Mouse (Mus musculus): ENCODE results near the gene Rabep1. TPM values are rescaled to one million over a fixed set of nuclear protein-coding genes. Genes with fewer than 3 reads are reported as not detected.

Rabep1 gene
- polyA plus RNA-seq, 1 experiment from 2014 or later, result 77.0 TPM

- DNase-seq (peak; percentile 36), ATAC-seq (ENCODE audit: low FRiP score, low TSS enrichment) (no peak)
- Histone ChIP-seq H3K27ac (replicated peaks; ENCODE audit: low read depth, low read length) (no peak overlapping the region), H3K4me3 (replicated peaks; ENCODE audit: low read depth, low read length) (no peak overlapping the region), H3K4me2 (ENCODE audit: low read length) (no peak overlapping the region), H3K9ac (replicated peaks; ENCODE audit: low read length) (no peak overlapping the region), H3K27me3 (ENCODE audit: control insufficient read depth, insufficient read depth, low read length) (no peaks in the 10 kb centered on the region), H3K9me3 (ENCODE audit: control insufficient read depth, low read length) (no peaks in the 10 kb centered on the region), H3K4me1 (ENCODE audit: control insufficient read depth, insufficient read depth, low read length) (no peaks in the 10 kb centered on the region), H3K36me3 (ENCODE audit: control insufficient read depth, insufficient read depth, low read length) (no peaks in the 10 kb centered on the region)
- 62% methylated on average over 17 of the region's 17 CpGs for WGBS
Measured at GRCm38 (mm10) chr11:70821728-70822591, 22.6 kb upstream of the Rabep1 start.

GRCm38 (mm10) chr11:70826207-70826606 lies 18.4 kb upstream of the Rabep1 start:
- Histone ChIP-seq H3K4me1 (ENCODE audit: control insufficient read depth, insufficient read depth, low read length) (no peaks in the 10 kb centered on the region), H3K4me3 (replicated peaks; ENCODE audit: low read depth, low read length) (no peak overlapping the region), H3K36me3 (ENCODE audit: control insufficient read depth, insufficient read depth, low read length) (no peaks in the 10 kb centered on the region), H3K27ac (replicated peaks; ENCODE audit: low read depth, low read length) (no peak overlapping the region), H3K27me3 (ENCODE audit: control insufficient read depth, insufficient read depth, low read length) (no peaks in the 10 kb centered on the region), H3K9me3 (ENCODE audit: control insufficient read depth, low read length) (no peaks in the 10 kb centered on the region), H3K4me2 (ENCODE audit: low read length) (no peak overlapping the region), H3K9ac (replicated peaks; ENCODE audit: low read length) (no peak overlapping the region)
- ATAC-seq (ENCODE audit: low FRiP score, low TSS enrichment), result no peak
- no peak for DNase-seq
- 79% methylated on average over 2 of the region's 2 CpGs for WGBS

- 90% methylated on average over 11 of the region's 11 CpGs for WGBS
- H3K27me3 ChIP-seq (ENCODE audit: control insufficient read depth, insufficient read depth, low read length), result no peaks in the 10 kb centered on the region
- no peaks in the 10 kb centered on the region for H3K36me3 ChIP-seq (ENCODE audit: control insufficient read depth, insufficient read depth, low read length)
- DNase-seq (no peak), ATAC-seq (ENCODE audit: low FRiP score, low TSS enrichment) (no peak)
- no peaks in the 10 kb centered on the region for H3K9me3 ChIP-seq (ENCODE audit: control insufficient read depth, low read length)
- H3K4me1 ChIP-seq (ENCODE audit: control insufficient read depth, insufficient read depth, low read length), result no peaks in the 10 kb centered on the region
- H3K4me3 ChIP-seq (replicated peaks; ENCODE audit: low read depth, low read length), result no peak overlapping the region
- no peak overlapping the region for H3K9ac ChIP-seq (replicated peaks; ENCODE audit: low read length)
- H3K27ac ChIP-seq (replicated peaks; ENCODE audit: low read depth, low read length), result no peak overlapping the region
- no peak overlapping the region for H3K4me2 ChIP-seq (ENCODE audit: low read length)
Measured at GRCm38 (mm10) chr11:70828975-70829615, 15.5 kb upstream of the Rabep1 start.

- no peak overlapping the region for H3K4me2 ChIP-seq (ENCODE audit: low read length)
- H3K36me3 ChIP-seq (ENCODE audit: control insufficient read depth, insufficient read depth, low read length), result no peaks in the 10 kb centered on the region
- H3K4me3 ChIP-seq (replicated peaks; ENCODE audit: low read depth, low read length), result no peak overlapping the region
- H3K9ac ChIP-seq (replicated peaks; ENCODE audit: low read length), result no peak overlapping the region
- H3K4me1 ChIP-seq (ENCODE audit: control insufficient read depth, insufficient read depth, low read length), result no peaks in the 10 kb centered on the region
- ATAC-seq (ENCODE audit: low FRiP score, low TSS enrichment) (no peak), DNase-seq (no peak)
- H3K27me3 ChIP-seq (ENCODE audit: control insufficient read depth, insufficient read depth, low read length), result no peaks in the 10 kb centered on the region
- no peaks in the 10 kb centered on the region for H3K9me3 ChIP-seq (ENCODE audit: control insufficient read depth, low read length)
- H3K27ac ChIP-seq (replicated peaks; ENCODE audit: low read depth, low read length), result no peak overlapping the region
- 45% methylated on average over 3 of the region's 3 CpGs for WGBS
Measured at GRCm38 (mm10) chr11:70831201-70831600, 13.4 kb upstream of the Rabep1 start.

- H3K4me1 ChIP-seq (ENCODE audit: control insufficient read depth, insufficient read depth, low read length), result no peaks in the 10 kb centered on the region
- no peak overlapping the region for H3K4me2 ChIP-seq (ENCODE audit: low read length)
- no peak overlapping the region for H3K9ac ChIP-seq (replicated peaks; ENCODE audit: low read length)
- no peaks in the 10 kb centered on the region for H3K36me3 ChIP-seq (ENCODE audit: control insufficient read depth, insufficient read depth, low read length)
- DNase-seq (no peak), ATAC-seq (ENCODE audit: low FRiP score, low TSS enrichment) (no peak)
- H3K9me3 ChIP-seq (ENCODE audit: control insufficient read depth, low read length), result no peaks in the 10 kb centered on the region
- H3K4me3 ChIP-seq (replicated peaks; ENCODE audit: low read depth, low read length), result no peak overlapping the region
- no peaks in the 10 kb centered on the region for H3K27me3 ChIP-seq (ENCODE audit: control insufficient read depth, insufficient read depth, low read length)
- no peak overlapping the region for H3K27ac ChIP-seq (replicated peaks; ENCODE audit: low read depth, low read length)
Measured at GRCm38 (mm10) chr11:70833408-70833807, 11.2 kb upstream of the Rabep1 start.

- Histone ChIP-seq H3K9ac (replicated peaks; ENCODE audit: low read length) (no peak overlapping the region), H3K4me3 (replicated peaks; ENCODE audit: low read depth, low read length) (no peak overlapping the region), H3K27ac (replicated peaks; ENCODE audit: low read depth, low read length) (no peak overlapping the region), H3K4me1 (ENCODE audit: control insufficient read depth, insufficient read depth, low read length) (no peaks in the 10 kb centered on the region), H3K4me2 (ENCODE audit: low read length) (no peak overlapping the region), H3K36me3 (ENCODE audit: control insufficient read depth, insufficient read depth, low read length) (no peaks in the 10 kb centered on the region), H3K9me3 (ENCODE audit: control insufficient read depth, low read length) (no peaks in the 10 kb centered on the region), H3K27me3 (ENCODE audit: control insufficient read depth, insufficient read depth, low read length) (no peaks in the 10 kb centered on the region)
- ATAC-seq (ENCODE audit: low FRiP score, low TSS enrichment), result no peak
- DNase-seq, result no peak
- WGBS, result 60% methylated on average over 3 of the region's 3 CpGs
Measured at GRCm38 (mm10) chr11:70833831-70834230, 10.7 kb upstream of the Rabep1 start.

GRCm38 (mm10) chr11:70835381-70835831 lies 9.2 kb upstream of the Rabep1 start:
- 72% methylated on average over 6 of the region's 6 CpGs for WGBS
- no peaks in the 10 kb centered on the region for H3K9me3 ChIP-seq (ENCODE audit: control insufficient read depth, low read length)

GRCm38 (mm10) chr11:70837031-70837430 lies 7.5 kb upstream of the Rabep1 start:
- H3K4me3 ChIP-seq (replicated peaks; ENCODE audit: low read depth, low read length), result no peak overlapping the region
- DNase-seq (no peak), ATAC-seq (ENCODE audit: low FRiP score, low TSS enrichment) (no peak)
- no peaks in the 10 kb centered on the region for H3K27me3 ChIP-seq (ENCODE audit: control insufficient read depth, insufficient read depth, low read length)
- H3K9me3 ChIP-seq (ENCODE audit: control insufficient read depth, low read length), result no peaks in the 10 kb centered on the region
- WGBS, result 92% methylated on average over 3 of the region's 3 CpGs
- no peaks in the 10 kb centered on the region for H3K4me1 ChIP-seq (ENCODE audit: control insufficient read depth, insufficient read depth, low read length)
- no peak overlapping the region for H3K27ac ChIP-seq (replicated peaks; ENCODE audit: low read depth, low read length)
- H3K9ac ChIP-seq (replicated peaks; ENCODE audit: low read length), result no peak overlapping the region
- no peaks in the 10 kb centered on the region for H3K36me3 ChIP-seq (ENCODE audit: control insufficient read depth, insufficient read depth, low read length)
- no peak overlapping the region for H3K4me2 ChIP-seq (ENCODE audit: low read length)

More at GRCm38 (mm10) chr11:70835381-70835831, 9.2 kb upstream of the Rabep1 start:
- H3K27me3 ChIP-seq (ENCODE audit: control insufficient read depth, insufficient read depth, low read length), result no peaks in the 10 kb centered on the region
- H3K27ac ChIP-seq (replicated peaks; ENCODE audit: low read depth, low read length), result no peak overlapping the region
- H3K4me1 ChIP-seq (ENCODE audit: control insufficient read depth, insufficient read depth, low read length), result no peaks in the 10 kb centered on the region
- H3K9ac ChIP-seq (replicated peaks; ENCODE audit: low read length), result no peak overlapping the region
- no peak for DNase-seq
- H3K4me2 ChIP-seq (ENCODE audit: low read length), result no peak overlapping the region
- ATAC-seq (ENCODE audit: low FRiP score, low TSS enrichment), result no peak
- H3K4me3 ChIP-seq (replicated peaks; ENCODE audit: low read depth, low read length), result no peak overlapping the region
- H3K36me3 ChIP-seq (ENCODE audit: control insufficient read depth, insufficient read depth, low read length), result no peaks in the 10 kb centered on the region

- H3K4me1 ChIP-seq (ENCODE audit: control insufficient read depth, insufficient read depth, low read length), result no peaks in the 10 kb centered on the region
- no peak for ATAC-seq (ENCODE audit: low FRiP score, low TSS enrichment)
- 31% methylated on average over 2 of the region's 2 CpGs for WGBS
- no peaks in the 10 kb centered on the region for H3K9me3 ChIP-seq (ENCODE audit: control insufficient read depth, low read length)
- no peak overlapping the region for H3K9ac ChIP-seq (replicated peaks; ENCODE audit: low read length)
- DNase-seq, result no peak
- no peaks in the 10 kb centered on the region for H3K27me3 ChIP-seq (ENCODE audit: control insufficient read depth, insufficient read depth, low read length)
- no peak overlapping the region for H3K4me2 ChIP-seq (ENCODE audit: low read length)
- H3K4me3 ChIP-seq (replicated peaks; ENCODE audit: low read depth, low read length), result no peak overlapping the region
- no peak overlapping the region for H3K27ac ChIP-seq (replicated peaks; ENCODE audit: low read depth, low read length)
- no peaks in the 10 kb centered on the region for H3K36me3 ChIP-seq (ENCODE audit: control insufficient read depth, insufficient read depth, low read length)
Measured at GRCm38 (mm10) chr11:70838610-70839009, 6.0 kb upstream of the Rabep1 start.
